Mouse (Mus musculus) hematopoietic stem cell, adult 5-6 weeks (primary cell): ENCODE data around the gene Mylk4. TPM values are rescaled to one million over a fixed set of nuclear protein-coding genes. Genes with fewer than 3 reads are reported as not detected.

ENCODE experiments used
- ATAC-seq, 2 experiments: fragments of 125-278 bp in 1 of 2; replicated peaks in 1 of 2; 2 replicates each; pipeline ENCODE4 v1.8.0; 2016 to 2017; ENCODE audit warnings: inconsistent platforms in 2 of 2, mild to moderate bottlenecking in 2 of 2, moderate number of reproducible peaks in 2 of 2, low read depth in 1 of 2, moderate TSS enrichment in 1 of 2; ENCODE audit not compliant: low FRiP score in 2 of 2, poor library complexity in 2 of 2, severe bottlenecking in 2 of 2, insufficient read depth in 1 of 2, low TSS enrichment in 1 of 2
- total RNA-seq: library from RNA; stranded (forward); fragments of 172-1452, 232-1000 nt; gene quantifications from 2 replicates; pipeline ENCODE4 v1.2.3, GENCODE M21; 2017

Mylk4 gene
- not detected in 2 replicates for total RNA-seq

GRCm38 (mm10) chr13:32783816-32784215 lies at the start of gene Mylk4:
Mylk4 (minus strand) TSS chr13:32783954.
- ATAC-seq: no peak

DNA sequence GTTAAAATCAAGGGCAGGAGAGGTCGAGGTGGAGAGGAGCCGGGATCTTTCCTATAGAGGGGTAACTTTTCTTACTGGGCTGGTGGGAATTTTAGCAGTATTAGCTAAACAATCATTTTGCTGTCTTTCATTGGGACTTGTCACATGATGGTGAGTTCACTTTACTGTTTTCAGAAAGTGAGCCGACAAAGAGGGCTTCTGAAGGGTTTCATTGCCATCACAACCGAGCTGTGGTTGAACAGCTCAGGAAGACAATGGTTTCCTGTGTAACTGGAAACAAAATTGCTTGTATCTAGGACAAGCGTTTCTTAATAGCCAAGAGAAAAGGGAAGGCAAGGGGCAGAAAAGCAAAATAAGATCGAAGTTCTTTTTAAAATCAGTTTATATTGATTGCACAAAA lies 49.5 kb upstream of the Mylk4 start:
- peak; percentile 72 to 83 for ATAC-seq

- ATAC-seq: peak; percentile 23 to 38; a peak in 1 of 4 replicates
Observed at GRCm38 (mm10) chr13:32832776-32833175, 49.0 kb upstream of the Mylk4 start.

DNA sequence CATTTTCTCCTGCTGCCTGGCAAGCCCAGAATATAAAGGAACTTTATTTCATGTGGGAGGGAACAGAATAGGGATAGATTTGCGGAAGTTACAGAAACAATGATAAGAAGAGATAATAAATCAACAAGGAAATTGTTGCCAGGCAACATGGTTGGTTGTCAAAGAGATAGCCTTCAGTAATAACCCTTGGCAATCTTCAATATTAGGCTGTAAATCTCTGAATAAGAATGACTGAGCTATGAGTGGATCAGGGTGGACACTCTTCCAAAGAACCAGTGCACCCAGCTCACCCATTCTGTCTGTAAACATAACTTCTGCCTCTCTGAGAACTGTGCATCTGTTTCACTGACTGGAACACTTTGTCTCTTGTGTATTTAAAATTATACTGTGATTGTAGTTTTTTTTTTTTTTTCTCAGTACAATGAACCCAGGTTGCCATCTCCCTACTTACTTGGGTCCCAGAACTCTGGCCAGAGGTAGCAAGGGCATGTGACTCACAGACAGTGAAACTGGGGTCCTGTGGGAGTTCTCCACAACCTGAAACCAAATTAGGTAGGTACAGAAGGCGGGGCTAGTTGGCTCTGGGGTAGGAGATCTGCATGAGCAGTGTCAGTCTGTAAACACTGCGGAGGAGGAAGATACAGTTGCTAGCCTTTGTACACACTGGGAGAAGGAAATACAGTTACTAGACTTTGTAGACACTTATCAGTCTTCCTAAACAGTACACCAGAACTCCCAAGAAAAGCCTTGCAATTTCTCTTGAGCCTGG lies 47.9 kb upstream of the Mylk4 start:
- ATAC-seq: no peak

- ATAC-seq: no peak
Observed at GRCm38 (mm10) chr13:32828886-32829285, 45.1 kb upstream of the Mylk4 start.

GRCm38 (mm10) chr13:32827951-32828350 lies 44.2 kb upstream of the Mylk4 start:
- peak; percentile 72 for ATAC-seq

DNA sequence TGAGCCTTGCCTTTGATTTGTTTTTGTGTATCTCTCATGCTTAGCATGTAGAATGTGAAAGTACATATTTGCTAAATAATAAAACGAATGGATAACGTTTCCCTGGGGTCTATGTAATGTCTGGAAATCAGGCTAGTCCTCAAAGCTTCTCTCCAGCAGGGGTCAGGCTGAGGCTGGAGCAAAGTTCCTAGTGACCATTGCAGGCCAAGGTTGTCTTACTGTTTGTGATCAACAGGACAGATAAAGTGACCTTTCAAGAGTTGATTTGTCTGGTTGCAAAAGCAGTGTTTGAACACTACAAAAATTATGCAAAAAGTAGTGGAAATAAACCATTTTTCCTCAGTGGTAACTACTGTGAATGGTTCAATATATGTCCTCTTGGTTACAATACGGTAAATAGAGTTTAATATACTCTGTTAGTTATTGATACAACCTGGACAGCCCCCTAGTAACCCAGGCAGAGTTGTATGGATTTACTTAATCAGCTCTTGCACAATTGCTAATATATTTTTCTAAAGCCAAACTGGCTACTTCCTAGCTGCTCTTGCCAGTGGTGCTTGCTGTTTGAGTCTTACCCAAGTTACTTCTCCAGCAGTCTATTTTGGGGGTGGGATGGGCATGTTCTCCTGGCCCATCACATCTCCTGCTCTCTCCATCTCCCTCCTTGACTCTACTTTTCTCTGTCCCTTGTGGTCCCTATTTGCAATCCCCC lies 43.5 kb upstream of the Mylk4 start:
- no peak for ATAC-seq

- no peak for ATAC-seq
Observed at GRCm38 (mm10) chr13:32825546-32825945, 41.8 kb upstream of the Mylk4 start.

DNA sequence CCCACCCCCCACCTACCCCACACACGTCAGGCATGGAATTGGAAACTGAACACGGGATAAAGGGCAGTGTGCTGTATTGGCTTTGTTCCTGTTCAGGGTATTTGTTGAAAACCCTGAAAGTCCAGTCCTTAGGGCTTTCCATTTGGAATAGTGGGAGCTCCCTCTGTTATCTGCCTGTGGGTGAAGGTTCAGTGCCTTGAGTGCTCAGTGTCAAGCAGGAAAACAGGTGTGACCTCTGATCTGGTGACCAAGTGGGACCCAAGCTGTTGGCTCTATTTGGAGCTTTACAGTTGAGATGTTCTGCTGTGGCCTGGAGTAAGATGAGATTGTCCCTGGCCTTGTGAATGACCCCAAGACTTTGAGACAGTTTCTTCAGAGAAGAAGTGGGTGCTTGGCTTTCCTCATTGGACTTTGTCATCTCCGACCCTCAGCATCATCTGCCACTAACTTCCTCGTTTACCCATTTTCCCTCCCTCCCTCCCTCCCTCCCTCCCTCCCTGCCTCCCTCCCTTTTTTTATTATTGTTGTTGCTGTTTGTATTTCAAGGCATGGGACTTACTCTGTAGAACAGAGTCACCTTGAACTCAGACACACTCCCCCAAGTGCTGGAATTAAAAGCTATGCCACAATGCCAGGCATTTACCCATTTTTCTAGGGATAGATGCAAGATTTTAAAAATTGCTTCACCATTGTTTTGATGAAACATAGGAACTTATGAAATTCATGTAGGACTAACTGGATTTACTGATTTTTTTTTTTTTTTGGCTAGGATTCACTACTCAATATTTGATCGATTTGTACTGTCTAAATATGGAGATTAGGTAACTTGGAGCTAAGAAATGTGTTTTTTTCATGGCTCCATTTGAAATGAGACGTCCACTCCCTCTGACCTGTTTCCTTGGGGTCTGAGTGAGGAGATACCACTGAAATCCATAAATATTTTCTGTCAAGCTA lies 40.9 kb upstream of the Mylk4 start:
- no peak for ATAC-seq

DNA sequence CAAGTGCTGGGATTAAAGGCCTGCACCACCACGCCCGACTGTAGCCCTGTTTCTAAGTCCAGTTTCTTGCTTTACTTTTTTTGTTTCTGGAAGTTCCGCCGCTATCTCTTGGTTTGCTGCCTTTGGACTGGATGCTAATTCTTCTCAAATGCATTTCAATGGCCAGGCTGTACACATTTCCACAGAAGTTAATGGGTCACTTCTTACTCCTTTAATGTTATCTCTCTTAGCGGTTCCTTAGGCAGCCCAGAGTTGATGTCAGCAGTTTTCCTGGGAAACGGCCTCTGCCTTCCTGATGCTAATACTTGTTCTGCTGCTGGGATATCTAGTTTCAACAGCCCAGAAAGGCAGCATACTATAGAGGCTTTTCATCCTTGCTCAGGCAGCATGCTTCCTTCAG lies 39.4 kb upstream of the Mylk4 start:
- no peak for ATAC-seq

DNA sequence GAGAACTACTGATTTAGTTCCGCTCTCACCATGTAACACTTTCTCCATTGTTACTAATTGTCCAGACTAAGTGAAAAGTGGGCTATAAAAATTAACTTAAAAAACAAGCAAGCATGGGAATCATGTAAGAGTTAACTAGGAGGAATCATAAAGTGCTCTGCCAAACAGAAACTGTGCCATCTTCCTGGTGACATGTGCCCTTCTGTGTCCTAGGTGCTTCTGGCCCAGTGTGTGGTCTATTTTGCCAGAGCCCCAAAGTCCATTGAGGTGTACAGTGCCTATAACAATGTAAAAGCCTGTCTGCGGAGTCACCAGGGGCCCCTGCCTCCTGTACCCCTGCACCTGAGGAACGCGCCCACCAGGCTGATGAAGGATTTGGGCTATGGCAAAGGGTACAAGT lies 37.9 kb upstream of the Mylk4 start:
- ATAC-seq: no peak

- no peak for ATAC-seq
Observed at GRCm38 (mm10) chr13:32819926-32820325, 36.2 kb upstream of the Mylk4 start.

DNA sequence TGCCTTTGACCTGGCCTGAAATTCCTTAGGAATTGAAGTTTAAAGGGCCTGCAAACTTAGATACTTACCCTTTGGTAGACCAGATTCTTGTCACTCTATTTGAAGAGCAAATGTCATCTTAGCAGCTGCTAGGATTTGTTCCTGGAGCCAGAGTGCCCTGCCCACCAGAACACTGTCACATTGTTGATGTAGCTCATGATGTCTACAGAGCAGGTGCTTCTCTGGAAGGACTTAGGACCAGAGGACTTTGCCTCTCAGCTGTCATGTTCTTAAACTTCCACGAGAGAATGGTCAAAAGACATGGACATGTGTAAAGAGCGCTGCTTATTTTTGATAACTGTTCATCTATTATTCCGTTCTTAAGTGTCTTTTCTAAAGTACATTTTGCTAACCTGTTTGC lies 35.5 kb upstream of the Mylk4 start:
- ATAC-seq: no peak

- ATAC-seq: no peak
Observed at GRCm38 (mm10) chr13:32807624-32808023, 23.9 kb upstream of the Mylk4 start.

DNA sequence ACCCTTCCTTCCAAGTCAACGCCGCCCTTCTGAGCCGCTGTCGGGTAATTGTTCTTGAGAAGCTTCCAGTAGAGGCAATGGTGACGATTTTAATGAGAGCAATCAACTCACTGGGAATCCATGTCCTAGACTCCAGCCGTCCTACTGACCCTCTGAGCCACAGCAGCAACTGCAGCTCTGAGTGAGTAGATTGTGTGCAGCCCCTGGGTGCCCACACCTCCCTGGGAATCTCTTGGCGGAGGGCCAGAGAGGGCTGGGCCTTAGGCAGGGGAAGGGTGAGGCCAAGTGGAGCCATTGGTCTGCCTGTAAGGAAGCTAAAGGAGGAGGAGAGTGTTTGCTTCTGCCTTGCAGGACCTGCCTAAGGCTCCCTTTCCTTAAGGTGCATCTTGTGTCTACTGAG lies 23.1 kb upstream of the Mylk4 start:
- no peak for ATAC-seq

DNA sequence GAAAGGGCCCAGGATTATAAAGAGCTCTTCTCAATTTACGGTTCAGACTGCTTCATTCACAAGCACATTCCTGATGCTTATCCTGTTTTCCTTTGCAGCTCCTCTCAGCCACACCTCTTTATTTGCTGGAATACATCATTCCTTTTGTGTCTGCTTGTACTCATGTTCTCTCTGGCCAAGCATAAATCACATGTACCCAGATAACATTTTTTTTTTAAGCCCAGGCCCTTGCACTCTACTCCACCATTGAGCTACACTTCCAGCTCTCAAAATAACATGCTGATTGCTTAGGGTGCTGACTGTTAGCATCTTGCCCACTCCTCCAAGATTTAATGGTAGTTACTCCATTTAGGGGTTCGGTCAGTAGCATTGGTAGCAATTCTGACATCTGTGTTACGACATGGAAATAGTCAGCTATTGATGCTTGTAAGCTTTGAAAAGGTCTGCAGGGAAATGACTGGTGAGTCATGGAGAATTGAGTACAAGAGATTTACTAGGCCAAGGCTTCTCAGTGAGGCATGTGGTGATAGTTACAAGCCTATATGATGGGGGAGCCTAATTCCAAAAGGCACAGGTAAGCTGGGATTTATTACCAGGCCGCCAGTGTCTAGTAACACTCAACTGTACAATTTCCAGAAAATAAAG lies 20.1 kb upstream of the Mylk4 start:
- no peak for ATAC-seq
